ENCODE assay signal across 8 mouse cellular contexts in genomic region chr17:30024651-30025050, GRCm38 (mm10). TPM values are rescaled to one million over a fixed set of nuclear protein-coding genes. Genes with fewer than 3 reads are reported as not detected.
DNase-seq lines count a peak whose midpoint lies in the region; ATAC-seq and TF ChIP-seq lines count a peak whose summit lies in the region.

No protein-coding gene starts in this region.

- DNase-seq in liver: peak; percentile 76
- DNase-seq in adrenal gland, postnatal 25 days: peak; percentile 79
- DNase-seq in embryonic facial prominence, embryonic 11.5 days (ENCODE audit: low spot score): peak; percentile 80
- DNase-seq in kidney, postnatal 0 days (ENCODE audit: low spot score): peak; percentile 83
- DNase-seq in lung, adult 18-20 months: peak; percentile 71 to 76
- DNase-seq in right cerebral cortex, postnatal 25 days: peak; percentile 32

- no peak overlapping the region for H3K4me3 ChIP-seq in liver, embryonic 12.5 days
- no peak overlapping the region for H3K4me3 ChIP-seq in embryonic facial prominence, embryonic 11.5 days (ENCODE audit: low read depth, low read length)
- H3K4me3 ChIP-seq in kidney, postnatal 0 days (replicated peaks; ENCODE audit: low read depth, low read length): no peak overlapping the region

- H3K9me3 ChIP-seq in liver, embryonic 12.5 days (replicated peaks): no peaks in the 10 kb centered on the region
- H3K9me3 ChIP-seq in embryonic facial prominence, embryonic 11.5 days (replicated peaks; ENCODE audit: control insufficient read depth, low read length): no peaks in the 10 kb centered on the region
- no peaks in the 10 kb centered on the region for H3K9me3 ChIP-seq in kidney, postnatal 0 days (replicated peaks; ENCODE audit: low read length)

- ATAC-seq in liver, embryonic 12.5 days: no peak
- no peak for ATAC-seq in embryonic facial prominence, embryonic 11.5 days (replicated peaks; ENCODE audit: insufficient number of reproducible peaks, low FRiP score, low TSS enrichment, low read depth)
- no peak for ATAC-seq in kidney, postnatal 0 days (replicated peaks; ENCODE audit: low FRiP score, low read depth)
- no peak; the same call in 1 of the 2 replicates for ATAC-seq in megakaryocyte, adult 5-6 weeks (ENCODE audit: poor library complexity, severe bottlenecking)

- H3K4me1 ChIP-seq in liver, embryonic 12.5 days: peaks cover 48% of the 10 kb centered on the region
- H3K4me1 ChIP-seq in embryonic facial prominence, embryonic 11.5 days (ENCODE audit: control insufficient read depth, insufficient read depth, low read length): no peaks in the 10 kb centered on the region; the same call in 1 of the 2 replicates
- H3K4me1 ChIP-seq in kidney, postnatal 0 days (replicated peaks; ENCODE audit: insufficient read depth, low read length): peaks cover 29% of the 10 kb centered on the region

- 51% methylated on average over 5 of the region's 5 CpGs for WGBS in liver, embryonic 12.5 days (ENCODE audit: insufficient replicate concordance)
- WGBS in embryonic facial prominence, embryonic 11.5 days: 59% methylated on average over 5 of the region's 5 CpGs
- 64% methylated on average over 5 of the region's 5 CpGs for WGBS in kidney, postnatal 0 days

- no peak overlapping the region for H3K4me2 ChIP-seq in liver, embryonic 12.5 days
- no peak overlapping the region for H3K4me2 ChIP-seq in embryonic facial prominence, embryonic 11.5 days (ENCODE audit: low read depth, low read length)
- H3K4me2 ChIP-seq in kidney, postnatal 0 days (ENCODE audit: low read length): no peak overlapping the region

- no peaks in the 10 kb centered on the region for H3K36me3 ChIP-seq in liver, embryonic 12.5 days
- no peaks in the 10 kb centered on the region for H3K36me3 ChIP-seq in embryonic facial prominence, embryonic 11.5 days (replicated peaks; ENCODE audit: control insufficient read depth, insufficient read depth, low read depth, low read length)
- H3K36me3 ChIP-seq in kidney, postnatal 0 days (ENCODE audit: insufficient read depth, low read length): no peaks in the 10 kb centered on the region

- no peaks in the 10 kb centered on the region for H3K27me3 ChIP-seq in liver, embryonic 12.5 days (replicated peaks)
- H3K27me3 ChIP-seq in embryonic facial prominence, embryonic 11.5 days (ENCODE audit: control insufficient read depth, insufficient read depth, low read length): no peaks in the 10 kb centered on the region
- H3K27me3 ChIP-seq in kidney, postnatal 0 days (ENCODE audit: insufficient read depth, low read length): no peaks in the 10 kb centered on the region

- TF ChIP-seq CTCF in kidney, postnatal 0 days (IDR thresholded peaks at IDR 0.05; ENCODE audit: low read depth): peak; percentile 86

- H3K27ac ChIP-seq in liver, embryonic 12.5 days: no peak overlapping the region
- no peak overlapping the region for H3K27ac ChIP-seq in embryonic facial prominence, embryonic 11.5 days (replicated peaks; ENCODE audit: low read depth, low read length)
- H3K27ac ChIP-seq in kidney, postnatal 0 days: no peak overlapping the region

- no peak overlapping the region for H3K9ac ChIP-seq in liver, embryonic 12.5 days
- H3K9ac ChIP-seq in embryonic facial prominence, embryonic 11.5 days (replicated peaks; ENCODE audit: low read length): no peak overlapping the region
- H3K9ac ChIP-seq in kidney, postnatal 0 days (ENCODE audit: low read depth, low read length): no peak overlapping the region

RNA-seq across cellular contexts. Expression of gene Zfand3, which starts 20.1 kb away (rescaled TPM):
- polyA plus RNA-seq in liver, embryonic 12.5 days (2016; fragmentation: Nextera tagmentation; extraction: Ambion mirVana): 18.8 and 19.9 TPM in 2 replicates
- total RNA-seq in adrenal gland, postnatal 25 days (2021): 138 and 144 TPM in 2 replicates
- polyA plus RNA-seq in embryonic facial prominence, embryonic 11.5 days (2014; fragmentation: Nextera tagmentation; extraction: Ambion mirVana): 50.6 and 59.5 TPM in 2 replicates
- 55.5 and 63.5 TPM in 2 replicates for polyA plus RNA-seq in kidney, postnatal 0 days (2015; fragmentation: Nextera tagmentation; extraction: Ambion mirVana)
- 34.5 and 36.9 TPM in 2 replicates for total RNA-seq in megakaryocyte, adult 5-6 weeks (2015)
- 28.4 and 29.2 TPM in 2 replicates for total RNA-seq in megakaryocyte, adult 5-6 weeks (2017)

RNA-seq across cellular contexts. Expression of gene Mdga1, which starts 54.8 kb away (rescaled TPM):
- polyA plus RNA-seq in liver, embryonic 12.5 days (2016; fragmentation: Nextera tagmentation; extraction: Ambion mirVana): 1.7 TPM in 2 replicates
- total RNA-seq in adrenal gland, postnatal 25 days (2021): 1.4 and 1.9 TPM in 2 replicates
- 1.8 and 2.1 TPM in 2 replicates for polyA plus RNA-seq in embryonic facial prominence, embryonic 11.5 days (2014; fragmentation: Nextera tagmentation; extraction: Ambion mirVana)
- 1.3 and 1.7 TPM in 2 replicates for polyA plus RNA-seq in kidney, postnatal 0 days (2015; fragmentation: Nextera tagmentation; extraction: Ambion mirVana)
- 3.4 and 5.2 TPM in 2 replicates for total RNA-seq in megakaryocyte, adult 5-6 weeks (2015)
- 1.1 and 2.1 TPM in 2 replicates for total RNA-seq in megakaryocyte, adult 5-6 weeks (2017)

Comparison
In these comparisons a context has a peak if more than half of its experiments do, and no peak if none do; other contexts are left out.
1. DNase-seq: peak in every context shown above with its lines; median percentile 83 in kidney, postnatal 0 days; 80 in embryonic facial prominence, embryonic 11.5 days; 79 in adrenal gland, postnatal 25 days; 76 in liver; 74 in lung, adult 18-20 months; 32 in right cerebral cortex, postnatal 25 days.